Mouse (Mus musculus) frontal cortex, postnatal 10 days (tissue): ENCODE data around the gene Prr32.

Experiments
- DNase-seq, 2 experiments: peaks; one replicate each; pipeline ENCODE4 v3.0.0; 2022; ENCODE audit warnings: low spot score in 2 of 2, mixed read lengths in 1 of 2

Prr32 gene

DNA sequence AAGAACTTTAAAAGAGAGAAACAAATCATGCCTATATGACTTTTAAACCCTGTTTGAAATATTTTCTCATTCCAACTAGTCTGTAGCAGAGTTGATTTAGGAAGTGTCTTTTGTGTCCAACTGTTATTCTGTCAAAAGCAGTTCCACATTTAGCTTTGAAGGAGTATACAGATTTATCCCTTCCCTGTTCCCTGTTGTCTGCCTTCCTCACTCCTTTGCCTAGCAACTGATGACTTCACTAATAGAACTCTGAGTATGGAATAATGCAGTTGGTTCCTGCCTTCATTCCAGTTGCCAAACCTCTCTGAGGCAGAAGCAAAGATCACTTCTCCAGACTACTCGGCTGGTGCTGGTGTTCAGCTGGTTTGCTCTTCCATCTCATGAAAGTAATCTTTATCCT, at the start of gene Prr32:
TSS of gene Prr32 (plus strand) at position 301 of the 400 bp plus-strand sequence.
- no peak for DNase-seq
